Mouse (Mus musculus): Measurements from ENCODE around the gene Olfr1354. TPM values are rescaled to one million over a fixed set of nuclear protein-coding genes. Genes with fewer than 3 reads are reported as not detected.
"Not testable (repeated sequence)": the region's sequence is repeated elsewhere in the genome, so short reads cannot be mapped to it uniquely, and the experiment has no call there.

Olfr1354 gene
- total RNA-seq (2021), result not detected
- long read RNA-seq, experiment 1, result 0 reads
- long read RNA-seq, experiment 2, result 0 reads

DNA sequence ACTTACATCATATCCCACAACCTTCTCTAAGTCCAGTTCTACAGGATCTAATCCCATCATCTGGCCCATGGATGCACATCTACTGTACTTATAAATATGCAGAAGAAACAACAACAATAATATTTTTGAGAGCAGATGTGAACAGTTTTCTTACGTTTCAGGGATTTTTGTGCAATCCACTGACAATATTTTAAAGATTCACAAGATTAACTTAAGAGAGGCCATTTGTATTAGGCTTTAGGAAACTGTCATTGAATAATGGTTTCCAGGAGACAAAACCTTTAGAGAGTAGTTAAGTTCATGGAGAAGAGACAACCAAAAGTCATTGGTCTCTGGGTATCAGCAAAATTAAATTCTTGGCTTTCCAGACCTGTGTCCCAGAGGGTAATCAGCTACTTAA is at the start of gene Olfr1354:
TSS of gene Olfr1354 (plus strand) at position 301 of the 400 bp plus-strand sequence.
- intact Hi-C loops (cut with DNase I); DNase-seq (ENCODE audit: low spot score in 2 of 2): not testable (repeated sequence)

- no peak for DNase-seq (ENCODE audit: low spot score in 2 of 2)
- intact Hi-C loops (cut with DNase I), result no loop called here
Observed at GRCm38 (mm10) chr10:78875240-78875639, 37.7 kb upstream of the Olfr1354 start, which contains the start of gene Olfr1355. Gene Olfr1355, plus strand, starts transcription at chr10:78875540.

- DNase-seq (ENCODE audit: low spot score in 2 of 2); intact Hi-C loops (cut with DNase I): not testable (repeated sequence)
Observed at GRCm38 (mm10) chr10:78950336-78950735, 37.4 kb downstream of the Olfr1354 start, which contains the start of gene Olfr8. Gene Olfr8, plus strand, starts transcription at chr10:78950636.

- DNase-seq (ENCODE audit: low spot score in 2 of 2); intact Hi-C loops (cut with DNase I): not testable (repeated sequence)
Observed at GRCm38 (mm10) chr10:78963009-78963408, 50.0 kb downstream of the Olfr1354 start, which contains the start of gene Olfr1353. Gene Olfr1353, plus strand, starts transcription at chr10:78963309.

Other genes starting within 250 kb of the Olfr1354 start
- gene Casp14, start 194.9 kb upstream of the Olfr1354 start, total RNA-seq (2021), result not detected
- under 1 TPM; 0.46 to 0.51 TPM for gene Ccdc105, start 160.1 kb upstream of the Olfr1354 start, total RNA-seq (2021)
- gene Slc1a6, start 132.7 kb upstream of the Olfr1354 start, total RNA-seq (2021), result 10 to 100 TPM; 13.2 to 13.4 TPM
- gene Olfr1356, start 61.0 kb upstream of the Olfr1354 start, total RNA-seq (2021), result not detected
- not detected for gene Olfr1355, start 37.6 kb upstream of the Olfr1354 start, total RNA-seq (2021)
- gene Olfr8, start 37.5 kb downstream of the Olfr1354 start, total RNA-seq (2021), result not detected
- not detected for gene Olfr1353, start 50.1 kb downstream of the Olfr1354 start, total RNA-seq (2021)
- gene Olfr1352, start 67.9 kb downstream of the Olfr1354 start, total RNA-seq (2021), result not detected
- gene Olfr1351, start 99.3 kb downstream of the Olfr1354 start, total RNA-seq (2021), result not detected
- not detected for gene Olfr57, start 115.6 kb downstream of the Olfr1354 start, total RNA-seq (2021)
- 10 to 100 TPM; 22.4 to 24.0 TPM for gene 2610008E11Rik, start 184.4 kb downstream of the Olfr1354 start, total RNA-seq (2021)
- not detected for gene Vmn2r80, start 235.6 kb downstream of the Olfr1354 start, total RNA-seq (2021)